Mouse (Mus musculus): ENCODE results near the gene Slc12a9. TPM values are rescaled to one million over a fixed set of nuclear protein-coding genes. Genes with fewer than 3 reads are reported as not detected.

Gene Slc12a9
- total RNA-seq (2014; rRNA removed) = 19.3 and 21.8 TPM in 2 replicates
- polyA plus RNA-seq (2015; fragmentation: Nextera tagmentation; extraction: Ambion mirVana) = 12.5 and 18.4 TPM in 2 replicates

DNA sequence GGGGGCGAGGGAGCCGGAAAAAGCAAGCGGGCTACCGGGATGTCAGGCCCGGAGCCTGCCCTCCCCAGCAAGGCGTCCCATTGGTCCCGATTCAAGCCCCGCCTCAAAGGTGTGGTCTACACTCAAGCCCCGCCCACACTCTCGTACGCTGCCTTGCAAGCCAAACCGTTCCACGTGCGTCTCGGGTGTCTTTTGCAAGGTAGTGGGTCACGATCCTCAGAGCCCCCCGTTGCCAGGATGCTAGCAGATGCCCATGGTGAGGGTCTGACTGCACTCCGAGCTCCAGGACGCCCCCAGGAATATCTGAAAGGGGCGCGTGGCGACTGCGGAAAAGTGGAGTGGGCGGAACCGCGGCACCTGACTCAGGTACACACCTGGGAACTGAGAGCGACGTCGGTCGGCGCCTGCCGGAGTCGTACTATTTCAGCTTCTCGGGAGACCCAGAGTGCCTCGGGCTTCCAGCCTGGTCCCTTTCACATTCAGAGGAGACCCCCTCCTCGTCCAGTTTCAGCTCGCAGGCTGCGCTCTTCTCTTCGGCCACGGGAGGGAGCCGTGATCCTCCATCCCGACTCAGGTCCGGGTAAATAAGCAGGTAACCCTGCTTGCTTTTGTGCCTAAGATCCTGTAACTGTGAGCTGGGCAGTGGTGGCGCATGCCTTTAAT is at the start of gene Slc12a9:
TSS of gene Slc12a9 (minus strand) at position 86 of the 663 bp plus-strand sequence.
- Histone ChIP-seq H3K4me3 (ENCODE audit: low read depth, low read length) (peak within 1 kb of the TSS; percentile 71), H3K9me3 (ENCODE audit: low read length) (no peaks in the 10 kb centered on the region), H3K36me3 (ENCODE audit: insufficient read depth) (no peaks in the 10 kb centered on the region), H3K27ac (ENCODE audit: low read depth, low read length) (peak within 1 kb of the TSS; percentile 31), H3K4me1 (ENCODE audit: insufficient read depth) (0 out of 2 replicates have a peak, but pooled peaks cover 7% of the 10 kb centered on the region), H3K27me3 (ENCODE audit: insufficient read depth, low read length) (no peaks in the 10 kb centered on the region), H3K9ac (peak within 1 kb of the TSS; percentile 86), H3K4me2 (ENCODE audit: low read depth) (peak within 1 kb of the TSS; percentile 85)
- DNase-seq (peak; percentile 96), ATAC-seq (peak; percentile 92)
- peak; percentile 85 for TF ChIP-seq CTCF (IDR thresholded peaks at IDR 0.05; ENCODE audit: low read depth)
- WGBS = under 1% methylated on average over 44 of the region's 44 CpGs

DNA sequence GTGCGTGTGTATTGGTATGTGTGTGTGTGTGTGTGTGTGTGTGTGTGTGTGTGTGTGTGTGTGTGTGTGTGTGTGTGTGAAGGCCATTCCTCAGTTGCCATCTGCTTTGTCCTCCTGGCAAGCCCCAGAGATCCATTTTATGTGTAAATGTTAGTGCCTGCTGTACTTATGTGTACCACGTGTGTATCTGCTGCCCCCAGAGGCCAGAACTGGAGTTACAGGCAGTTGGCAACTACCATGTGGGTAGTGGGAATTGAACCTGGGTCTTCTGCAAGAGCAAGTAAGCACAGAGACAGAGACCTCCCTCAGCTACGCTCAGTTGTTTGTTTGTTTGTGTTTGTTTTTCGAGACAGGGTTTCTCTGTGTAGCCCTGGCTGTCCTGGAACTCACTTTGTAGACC is 47.8 kb upstream of the Slc12a9 start:
- Histone ChIP-seq H3K36me3 (ENCODE audit: insufficient read depth) (no peaks in the 10 kb centered on the region), H3K4me1 (ENCODE audit: insufficient read depth) (no peaks in the 10 kb centered on the region), H3K4me2 (ENCODE audit: low read depth) (no peak overlapping the region), H3K4me3 (ENCODE audit: low read depth, low read length) (no peak overlapping the region), H3K27ac (ENCODE audit: low read depth, low read length) (no peak overlapping the region), H3K9ac (no peak overlapping the region), H3K27me3 (ENCODE audit: insufficient read depth, low read length) (no peaks in the 10 kb centered on the region), H3K9me3 (ENCODE audit: low read length) (no peaks in the 10 kb centered on the region)
- WGBS = 51% methylated on average over 4 of the region's 4 CpGs
- DNase-seq = peak; percentile 53
- ATAC-seq = no peak
- TF ChIP-seq CTCF (IDR thresholded peaks at IDR 0.05; ENCODE audit: low read depth) = peak; percentile 71

DNA sequence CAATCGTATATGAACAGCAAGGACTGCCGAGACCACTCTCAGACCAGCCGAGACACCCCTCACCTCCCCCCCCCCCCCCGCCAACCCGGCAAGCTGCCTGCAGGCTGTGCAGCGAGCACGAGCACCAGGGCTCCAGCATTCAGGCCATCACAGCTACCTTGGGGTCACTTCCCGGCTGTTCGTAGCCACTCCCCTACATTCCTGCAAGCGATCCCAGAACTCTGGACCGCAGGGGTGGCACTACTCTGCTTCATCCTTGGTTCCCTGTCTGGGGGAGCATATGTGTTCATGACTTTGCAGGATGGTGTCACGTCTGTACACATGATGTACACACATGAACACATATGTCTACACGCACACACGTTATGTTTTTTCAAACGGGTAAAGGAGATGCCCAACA is 44.2 kb upstream of the Slc12a9 start:
- no peak for TF ChIP-seq CTCF (IDR thresholded peaks at IDR 0.05; ENCODE audit: low read depth)
- Histone ChIP-seq H3K9ac (no peak overlapping the region), H3K27me3 (ENCODE audit: insufficient read depth, low read length) (no peaks in the 10 kb centered on the region), H3K4me3 (ENCODE audit: low read depth, low read length) (no peak overlapping the region), H3K9me3 (ENCODE audit: low read length) (no peaks in the 10 kb centered on the region), H3K4me1 (ENCODE audit: insufficient read depth) (no peaks in the 10 kb centered on the region), H3K27ac (ENCODE audit: low read depth, low read length) (no peak overlapping the region), H3K4me2 (ENCODE audit: low read depth) (no peak overlapping the region), H3K36me3 (ENCODE audit: insufficient read depth) (0 out of 2 replicates have a peak, but pooled peaks cover 2% of the 10 kb centered on the region)
- DNase-seq (no peak), ATAC-seq (no peak)
- 33% methylated on average over 11 of the region's 15 CpGs for WGBS

DNA sequence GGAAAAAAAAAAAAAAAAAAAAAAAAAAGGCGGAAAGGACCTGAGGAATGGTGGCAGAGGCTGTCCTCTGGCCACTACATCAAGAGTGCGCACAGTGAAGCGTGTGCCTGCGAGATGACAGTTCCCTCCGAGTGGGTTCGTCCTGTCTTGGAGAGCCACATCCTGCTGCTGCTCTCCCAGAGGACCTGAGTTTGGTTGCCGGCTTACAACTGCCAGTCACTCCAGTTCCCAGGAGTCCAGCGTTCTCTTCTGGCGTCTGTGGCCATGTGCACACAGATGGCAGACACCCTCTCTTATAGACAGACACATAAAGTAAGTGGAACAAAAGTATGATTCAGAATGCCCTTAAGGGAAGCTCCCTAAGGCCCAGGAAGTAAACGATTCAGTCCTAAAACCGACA is 43.8 kb upstream of the Slc12a9 start:
- Histone ChIP-seq H3K9ac (no peak overlapping the region), H3K27ac (ENCODE audit: low read depth, low read length) (no peak overlapping the region), H3K36me3 (ENCODE audit: insufficient read depth) (0 out of 2 replicates have a peak, but pooled peaks cover 6% of the 10 kb centered on the region), H3K4me1 (ENCODE audit: insufficient read depth) (no peaks in the 10 kb centered on the region), H3K9me3 (ENCODE audit: low read length) (no peaks in the 10 kb centered on the region), H3K4me2 (ENCODE audit: low read depth) (no peak overlapping the region), H3K4me3 (ENCODE audit: low read depth, low read length) (no peak overlapping the region), H3K27me3 (ENCODE audit: insufficient read depth, low read length) (no peaks in the 10 kb centered on the region)
- no peak for TF ChIP-seq CTCF (IDR thresholded peaks at IDR 0.05; ENCODE audit: low read depth)
- ATAC-seq (no peak), DNase-seq (no peak)
- 41% methylated on average over 10 of the region's 11 CpGs for WGBS

DNA sequence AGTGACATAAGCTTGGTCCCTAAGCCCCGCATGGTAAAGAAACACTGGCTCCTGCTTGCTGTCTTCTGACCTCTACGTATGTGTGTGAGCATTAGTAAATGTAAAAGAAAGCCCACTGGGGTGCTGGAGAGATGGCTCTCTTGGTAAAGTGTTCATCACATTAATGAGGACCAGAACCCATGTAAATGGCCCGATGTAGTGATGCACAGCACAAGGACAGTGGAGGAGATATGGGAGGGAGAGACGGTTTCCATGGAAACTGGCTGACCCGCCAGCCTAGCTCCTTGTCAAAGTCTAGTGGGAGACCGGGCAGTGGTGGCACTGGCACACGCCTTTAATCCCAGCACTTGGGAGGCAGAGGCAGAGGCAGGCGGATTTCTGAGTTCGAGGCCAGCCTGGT is 43.3 kb upstream of the Slc12a9 start:
- H3K27me3 ChIP-seq (ENCODE audit: insufficient read depth, low read length) = no peaks in the 10 kb centered on the region
- no peak for TF ChIP-seq CTCF (IDR thresholded peaks at IDR 0.05; ENCODE audit: low read depth)
- no peak overlapping the region for H3K4me2 ChIP-seq (ENCODE audit: low read depth)
- WGBS = 53% methylated on average over 9 of the region's 9 CpGs
- no peaks in the 10 kb centered on the region for H3K4me1 ChIP-seq (ENCODE audit: insufficient read depth)
- H3K36me3 ChIP-seq (ENCODE audit: insufficient read depth) = 0 out of 2 replicates have a peak, but pooled peaks cover 10% of the 10 kb centered on the region
- H3K4me3 ChIP-seq (ENCODE audit: low read depth, low read length) = no peak overlapping the region
- no peak overlapping the region for H3K9ac ChIP-seq
- ATAC-seq (no peak), DNase-seq (peak; percentile 18)
- H3K9me3 ChIP-seq (ENCODE audit: low read length) = no peaks in the 10 kb centered on the region
- no peak overlapping the region for H3K27ac ChIP-seq (ENCODE audit: low read depth, low read length)

DNA sequence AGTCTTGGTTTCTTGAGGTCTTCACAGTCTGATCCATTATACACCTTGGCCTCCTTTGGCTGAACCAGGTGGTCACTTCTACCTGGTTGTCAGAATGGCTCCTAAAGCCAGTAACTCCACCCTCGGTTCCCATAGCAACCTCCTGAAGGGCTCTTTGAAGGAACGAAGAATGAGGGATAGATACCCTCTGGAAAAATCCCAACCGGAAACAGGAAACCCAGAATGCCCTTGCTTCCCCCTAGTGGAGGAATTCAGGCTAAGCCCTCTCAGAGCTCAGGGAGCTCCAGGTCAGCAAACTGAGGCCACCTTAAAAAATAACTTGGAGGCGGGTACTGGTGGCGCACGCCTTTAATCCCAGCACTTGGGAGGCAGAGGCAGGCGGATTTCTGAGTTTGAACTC is 42.8 kb upstream of the Slc12a9 start:
- H3K9ac ChIP-seq = no peak overlapping the region
- H3K36me3 ChIP-seq (ENCODE audit: insufficient read depth) = 0 out of 2 replicates have a peak, but pooled peaks cover 10% of the 10 kb centered on the region
- H3K4me1 ChIP-seq (ENCODE audit: insufficient read depth) = no peaks in the 10 kb centered on the region
- 44% methylated on average over 7 of the region's 7 CpGs for WGBS
- no peak overlapping the region for H3K4me2 ChIP-seq (ENCODE audit: low read depth)
- TF ChIP-seq CTCF (IDR thresholded peaks at IDR 0.05; ENCODE audit: low read depth) = peak; percentile 29; the same call in 1 of the 2 replicates
- no peak overlapping the region for H3K27ac ChIP-seq (ENCODE audit: low read depth, low read length)
- H3K27me3 ChIP-seq (ENCODE audit: insufficient read depth, low read length) = no peaks in the 10 kb centered on the region
- H3K9me3 ChIP-seq (ENCODE audit: low read length) = no peaks in the 10 kb centered on the region
- no peak overlapping the region for H3K4me3 ChIP-seq (ENCODE audit: low read depth, low read length)
- no peak for ATAC-seq
- peak; percentile 8 for DNase-seq

DNA sequence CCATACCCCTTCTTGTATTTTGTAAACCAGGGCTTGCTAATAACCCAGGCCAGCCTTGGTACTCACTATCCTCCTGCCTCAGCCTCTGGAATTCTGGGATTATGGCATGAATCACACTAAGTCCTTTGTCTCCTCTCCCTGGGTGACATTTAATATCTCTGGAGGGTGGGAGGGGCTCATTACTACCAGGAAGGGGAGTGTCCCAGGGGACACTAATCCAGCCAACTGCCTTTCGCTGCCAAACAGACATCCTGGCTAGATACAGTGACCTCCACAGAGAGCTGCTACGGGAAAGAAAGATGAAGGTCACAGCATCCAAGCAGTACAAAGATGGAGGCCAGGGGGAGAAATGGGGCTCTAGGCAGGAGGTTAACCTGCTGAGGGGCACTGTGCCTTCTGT is 42.2 kb upstream of the Slc12a9 start:
- DNase-seq (no peak), ATAC-seq (no peak)
- no peak overlapping the region for H3K4me3 ChIP-seq (ENCODE audit: low read depth, low read length)
- no peak overlapping the region for H3K27ac ChIP-seq (ENCODE audit: low read depth, low read length)
- H3K4me1 ChIP-seq (ENCODE audit: insufficient read depth) = no peaks in the 10 kb centered on the region
- no peak overlapping the region for H3K9ac ChIP-seq
- H3K27me3 ChIP-seq (ENCODE audit: insufficient read depth, low read length) = no peaks in the 10 kb centered on the region
- H3K4me2 ChIP-seq (ENCODE audit: low read depth) = no peak overlapping the region
- no peak for TF ChIP-seq CTCF (IDR thresholded peaks at IDR 0.05; ENCODE audit: low read depth)
- no peaks in the 10 kb centered on the region for H3K9me3 ChIP-seq (ENCODE audit: low read length)
- 46% methylated on average over 2 of the region's 2 CpGs for WGBS
- 0 out of 2 replicates have a peak, but pooled peaks cover 11% of the 10 kb centered on the region for H3K36me3 ChIP-seq (ENCODE audit: insufficient read depth)

Data from forebrain, postnatal 0 days (tissue).